Comparison of ENCODE assay signal across 9 mouse cellular contexts in the genomic region with DNA sequence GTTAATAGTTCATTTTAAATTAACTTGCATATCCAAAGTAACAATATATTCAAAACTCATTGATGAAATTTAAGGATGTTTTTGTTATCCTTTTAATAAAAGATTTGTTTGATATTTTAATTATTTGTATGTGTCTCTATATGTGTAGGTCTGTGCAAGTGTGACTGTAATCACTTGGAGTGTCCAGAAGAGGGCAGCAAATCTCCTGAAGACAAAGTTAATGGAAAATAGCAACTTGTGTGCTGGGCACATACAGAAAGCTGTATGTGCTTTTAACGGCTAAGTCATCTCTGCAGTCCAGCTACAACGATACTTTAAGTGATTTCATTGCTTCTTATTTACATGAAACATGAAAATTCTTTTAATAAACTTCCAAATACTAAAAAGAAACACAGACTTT.
A peak's percentile ranks its signal among the peaks of the same experiment; 100 is the strongest.
DNase-seq lines count a peak whose midpoint lies in the region.
"Had no signal": no experiment of that assay in that cellular context is flagged by ENCODE, and none has a peak within 500 bp of the region (broad histone marks: within the 10 kb centered on the region; RNA-seq: fewer than 3 reads in every experiment).

No protein-coding gene starts in this region.

- peak; percentile 16 to 22 for DNase-seq in cerebellum, postnatal 14 days
- DNase-seq in cerebellum, adult 9-11 months, result no peak
- DNase-seq in left cerebral cortex, postnatal 4 days, result peak; percentile 2
- no peak for DNase-seq in left cerebral cortex, postnatal 10 days (ENCODE audit: extremely low spot score in 1 of 2, low spot score in 2 of 2)
- DNase-seq in MEL-GATA-1-ER (ENCODE audit: extremely low read depth, low read depth), result peak; percentile 56
- DNase-seq in hindlimb bud, embryonic 11.5 days (ENCODE audit: extremely low spot score, low read depth, low spot score), result peak; percentile 24
- no peak for DNase-seq in lung, postnatal 4 days
- no peak for DNase-seq in lung, adult 18-20 months
- DNase-seq: adrenal gland, adult 2 months had no signal

- intact Hi-C loops in left cerebral cortex, postnatal 4 days (cut with DNase I), result no loop called here
- intact Hi-C loops in left cerebral cortex, postnatal 10 days (cut with DNase I), result no loop called here

Comparison
In these comparisons a context has a peak if more than half of its experiments do, and no peak if none do; other contexts are left out.
1. DNase-seq: peak in cerebellum, postnatal 14 days (2 of 2), left cerebral cortex, postnatal 4 days (single experiment), MEL-GATA-1-ER (single experiment) and hindlimb bud, embryonic 11.5 days (single experiment); none in cerebellum, adult 9-11 months (single experiment), left cerebral cortex, postnatal 10 days (0 of 2), lung, postnatal 4 days (0 of 2) and lung, adult 18-20 months (0 of 2).